Mouse (Mus musculus) heart, adult 9 months (tissue): ENCODE results near the gene Gm10337.

Source experiments
- DNase-seq, 2 experiments: peaks; one replicate each; pipeline ENCODE4 v3.0.0; 2022; ENCODE audit warnings: low spot score in 2 of 2

Gm10337 gene

GRCm38 (mm10) chr15:102503447-102503846 is at the start of gene Gm10337:
Gene Gm10337, plus strand, starts transcription at chr15:102503722.
- no peak for DNase-seq

GRCm38 (mm10) chr15:102455993-102456392 is 47.5 kb upstream of the Gm10337 start:
- DNase-seq = no peak

- DNase-seq = peak; percentile 44 to 78
Observed at GRCm38 (mm10) chr15:102458050-102458736, 45.3 kb upstream of the Gm10337 start.

- peak; percentile 92 to 94 for DNase-seq
Observed at GRCm38 (mm10) chr15:102458904-102459317, 44.6 kb upstream of the Gm10337 start, which contains the start of gene Prr13. Gene Prr13, plus strand, starts transcription at chr15:102459028.

- DNase-seq = no peak
Observed at GRCm38 (mm10) chr15:102459381-102459780, 44.1 kb upstream of the Gm10337 start.

- peak in 1 of 2 experiments; percentile 20 for DNase-seq
Observed at GRCm38 (mm10) chr15:102459847-102460246, 43.7 kb upstream of the Gm10337 start.

GRCm38 (mm10) chr15:102460409-102460808 is 43.1 kb upstream of the Gm10337 start:
- no peak for DNase-seq

- DNase-seq = peak in 1 of 2 experiments; percentile 32
Observed at GRCm38 (mm10) chr15:102460971-102461370, 42.6 kb upstream of the Gm10337 start.

GRCm38 (mm10) chr15:102461430-102462075 is 42.0 kb upstream of the Gm10337 start:
- DNase-seq = no peak

GRCm38 (mm10) chr15:102463666-102464065 is 39.9 kb upstream of the Gm10337 start:
- no peak for DNase-seq

GRCm38 (mm10) chr15:102468675-102469370 is 34.7 kb upstream of the Gm10337 start:
- DNase-seq = no peak

- DNase-seq = peak; percentile 96 to 97
Observed at GRCm38 (mm10) chr15:102470183-102470604, 33.3 kb upstream of the Gm10337 start, which contains the start of gene Pcbp2. Gene Pcbp2, plus strand, starts transcription at chr15:102470539.

GRCm38 (mm10) chr15:102470605-102471294 is 32.8 kb upstream of the Gm10337 start:
- peak; percentile 75 to 80 for DNase-seq

GRCm38 (mm10) chr15:102471295-102471645 is 32.3 kb upstream of the Gm10337 start:
- DNase-seq = peak in 1 of 2 experiments; percentile 42

GRCm38 (mm10) chr15:102471727-102472126 is 31.8 kb upstream of the Gm10337 start:
- DNase-seq = no peak

GRCm38 (mm10) chr15:102473246-102473645 is 30.3 kb upstream of the Gm10337 start:
- DNase-seq = no peak

GRCm38 (mm10) chr15:102474520-102474919 is 29.0 kb upstream of the Gm10337 start:
- no peak for DNase-seq

- no peak for DNase-seq
Observed at GRCm38 (mm10) chr15:102483136-102483535, 20.4 kb upstream of the Gm10337 start.

- DNase-seq = no peak
Observed at GRCm38 (mm10) chr15:102485853-102486252, 17.7 kb upstream of the Gm10337 start.

GRCm38 (mm10) chr15:102487664-102488063 is 15.9 kb upstream of the Gm10337 start:
- DNase-seq = no peak

GRCm38 (mm10) chr15:102498322-102498721 is 5.2 kb upstream of the Gm10337 start:
- no peak for DNase-seq

- no peak for DNase-seq
Observed at GRCm38 (mm10) chr15:102499370-102499769, 4.2 kb upstream of the Gm10337 start.
